Mouse (Mus musculus) testis, adult 2 months (tissue): ENCODE data around the gene Zranb1. TPM values are rescaled to one million over a fixed set of nuclear protein-coding genes. Genes with fewer than 3 reads are reported as not detected.

ENCODE experiments used
- H3K27ac ChIP-seq: fragments of 200-500 bp; 2 replicates; pipeline ENCODE4 v1.5.1; 2012; ENCODE audit warnings: low read depth, low read length; ENCODE audit not compliant: control insufficient read depth, insufficient read depth
- H3K27me3 ChIP-seq: fragments of 200-500 bp; 2 replicates; pipeline ENCODE4 v1.6.1; 2012; ENCODE audit warnings: mild to moderate bottlenecking, low read length, moderate library complexity; ENCODE audit not compliant: control insufficient read depth, insufficient read depth
- H3K36me3 ChIP-seq: fragments of 200-500 bp; 2 replicates; pipeline ENCODE4 v1.6.1; 2012; ENCODE audit warnings: mild to moderate bottlenecking, low read length; ENCODE audit not compliant: control insufficient read depth, insufficient read depth
- H3K4me1 ChIP-seq: fragments of 200-500 bp; 2 replicates; pipeline ENCODE4 v1.6.1; 2012; ENCODE audit warnings: low read length; ENCODE audit not compliant: control insufficient read depth, insufficient read depth
- H3K4me3 ChIP-seq: fragments of 200-500 bp; 2 replicates; pipeline ENCODE4 v1.5.1; 2012; ENCODE audit warnings: low read depth, mild to moderate bottlenecking, low read length, moderate library complexity, mixed read lengths; ENCODE audit not compliant: control insufficient read depth
- CTCF ChIP-seq: fragments of 200-500 bp; IDR thresholded peaks from 2 replicates; pipeline ENCODE4 v1.5.1; 2012; ENCODE audit warnings: low read depth, mild to moderate bottlenecking, inconsistent platforms, low read length, moderate library complexity; ENCODE audit not compliant: control insufficient read depth, insufficient read depth, insufficient replicate concordance
- POLR2A ChIP-seq: fragments of 200-500 bp; IDR thresholded peaks from 2 replicates; pipeline ENCODE4 v1.6.1; 2012; ENCODE audit warnings: low read depth, mild to moderate bottlenecking, inconsistent platforms, low read length, moderate library complexity; ENCODE audit not compliant: control insufficient read depth
- polyA plus RNA-seq: library from polyadenylated mRNA; depleted of rRNA; stranded (reverse); fragments of >200 nt; gene quantifications from 2 replicates; pipeline ENCODE4 v1.2.3, GENCODE M21; 2012

Gene Zranb1
- polyA plus RNA-seq, 1 experiment = 38.7 TPM

DNA sequence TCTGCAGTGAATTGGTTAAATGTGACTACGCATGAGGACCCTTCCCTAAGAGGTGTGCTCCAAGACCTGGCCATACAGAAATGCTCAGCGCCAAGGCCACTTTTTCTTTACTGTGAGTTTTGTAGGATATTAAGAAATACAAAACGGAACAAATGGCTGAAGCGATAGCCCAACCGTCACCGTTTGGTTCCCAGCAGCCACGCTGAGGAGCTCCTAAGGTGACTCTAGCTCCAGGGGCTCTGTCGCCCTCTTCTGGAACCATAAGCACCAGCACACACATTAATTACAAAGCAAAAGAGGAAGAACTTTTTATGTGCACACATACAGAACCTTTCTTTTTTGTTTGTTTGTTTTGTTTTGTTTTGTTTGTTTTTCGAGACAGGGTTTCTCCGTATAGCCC lies 33.7 kb upstream of the Zranb1 start:
- H3K27ac ChIP-seq = no peak overlapping the region
- peaks cover 5% of the 10 kb centered on the region for H3K4me1 ChIP-seq
- TF ChIP-seq POLR2A (no peak), CTCF (no peak)
- no peak overlapping the region for H3K4me3 ChIP-seq
- H3K36me3 ChIP-seq = no peaks in the 10 kb centered on the region
- no peaks in the 10 kb centered on the region for H3K27me3 ChIP-seq

DNA sequence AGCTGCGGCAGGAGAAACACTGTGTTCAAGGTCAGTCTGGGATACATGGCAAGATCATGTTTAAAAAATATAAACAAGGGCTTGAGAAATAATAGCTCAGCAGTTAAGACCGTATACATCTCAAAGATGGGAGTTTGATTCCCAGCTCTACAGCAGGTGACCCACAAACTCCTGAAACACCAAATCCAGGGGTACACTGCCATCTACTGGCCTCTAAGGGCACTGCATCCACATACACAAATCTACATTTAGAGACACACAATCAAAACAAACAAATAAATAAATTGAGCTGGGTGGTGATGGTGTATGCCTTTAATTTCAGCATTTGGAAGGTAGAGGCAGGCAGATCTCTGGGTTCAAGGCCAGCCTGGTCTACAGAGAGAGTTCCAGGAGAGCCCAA lies 32.7 kb upstream of the Zranb1 start:
- Histone ChIP-seq H3K4me3 (no peak overlapping the region), H3K4me1 (peaks cover 5% of the 10 kb centered on the region), H3K27me3 (no peaks in the 10 kb centered on the region), H3K36me3 (no peaks in the 10 kb centered on the region), H3K27ac (no peak overlapping the region)
- TF ChIP-seq POLR2A (no peak), CTCF (no peak; the same call in 1 of the 2 replicates)

DNA sequence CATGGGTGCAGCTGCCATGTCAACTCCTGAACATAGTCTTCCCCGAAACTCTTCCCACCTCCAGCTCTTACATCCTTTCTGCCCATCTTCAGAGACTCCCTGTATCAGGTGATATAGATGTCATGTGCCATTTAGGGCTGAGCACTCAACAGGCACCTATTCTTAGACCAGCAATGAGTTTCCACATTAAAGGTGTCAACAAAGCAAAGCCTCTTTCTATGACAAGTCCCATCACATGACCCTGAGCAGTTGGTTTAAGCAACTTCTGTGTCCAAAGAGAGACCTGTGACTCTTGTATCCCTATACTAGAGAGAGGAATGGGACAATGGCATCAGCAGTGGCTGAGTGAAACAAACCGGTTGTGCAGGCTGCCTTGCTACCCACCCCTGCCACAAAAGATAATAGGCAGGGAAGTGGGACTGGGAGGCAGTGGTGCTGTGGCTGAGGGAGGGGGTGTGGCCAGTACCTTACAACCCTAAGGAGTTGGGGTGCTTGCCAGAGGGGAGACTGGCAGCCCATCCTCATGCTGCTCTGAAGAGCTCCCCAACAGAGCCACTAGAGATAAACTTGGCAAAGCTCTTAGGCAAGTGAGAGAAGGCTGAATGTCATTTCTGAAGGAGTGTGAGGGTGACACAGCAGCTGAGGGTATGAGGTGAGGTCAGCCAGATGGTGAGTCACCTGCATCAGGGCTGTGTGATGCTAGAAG lies 30.0 kb upstream of the Zranb1 start:
- no peaks in the 10 kb centered on the region for H3K36me3 ChIP-seq
- H3K27me3 ChIP-seq = no peaks in the 10 kb centered on the region
- TF ChIP-seq POLR2A = no peak
- no peak for TF ChIP-seq CTCF
- peaks cover 5% of the 10 kb centered on the region for H3K4me1 ChIP-seq
- no peak overlapping the region for H3K4me3 ChIP-seq
- no peak overlapping the region for H3K27ac ChIP-seq

DNA sequence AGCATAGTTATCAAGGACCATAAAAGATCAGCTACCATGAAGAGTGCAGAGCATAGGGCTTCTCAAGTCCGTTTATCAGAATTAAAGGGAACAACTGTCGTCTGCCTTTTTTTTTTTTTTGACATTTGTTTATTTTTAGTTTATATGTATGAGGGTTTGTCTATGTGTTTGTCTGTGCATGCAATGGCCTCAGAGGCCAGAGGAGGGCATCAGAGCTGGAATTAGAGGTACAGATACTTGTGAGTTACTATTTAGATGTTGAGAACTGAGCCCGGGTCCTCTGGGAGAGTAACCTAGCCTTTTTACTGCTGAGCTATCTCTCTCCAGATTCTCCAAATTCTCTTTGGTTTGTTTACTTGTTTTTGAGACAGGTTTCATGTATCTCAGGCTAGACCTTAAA lies 27.1 kb upstream of the Zranb1 start:
- H3K4me3 ChIP-seq = no peak overlapping the region
- H3K36me3 ChIP-seq = no peaks in the 10 kb centered on the region
- no peak for TF ChIP-seq CTCF
- no peak for TF ChIP-seq POLR2A
- H3K4me1 ChIP-seq = no peaks in the 10 kb centered on the region; the same call in 1 of the 2 replicates
- no peaks in the 10 kb centered on the region for H3K27me3 ChIP-seq
- no peak overlapping the region for H3K27ac ChIP-seq

DNA sequence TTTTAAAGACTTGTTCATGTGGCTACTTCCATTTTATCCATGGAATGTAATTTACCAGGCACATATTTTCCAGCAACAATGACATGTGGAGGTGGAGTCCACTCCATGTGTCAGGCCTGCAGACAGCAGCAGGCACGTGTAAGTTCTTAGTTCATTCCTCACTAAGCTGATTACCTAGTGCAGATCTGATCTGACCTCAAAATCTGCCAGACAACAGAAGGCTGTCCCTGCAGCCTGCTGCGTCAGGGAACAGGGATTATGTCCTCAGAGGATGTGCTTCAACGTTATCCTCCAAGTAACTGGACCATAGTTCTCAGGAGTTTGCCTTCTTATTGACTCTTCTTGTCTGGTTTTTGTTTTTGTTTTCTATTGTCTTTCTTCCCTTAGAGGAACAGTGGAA lies 9.0 kb upstream of the Zranb1 start:
- Histone ChIP-seq H3K36me3 (no peaks in the 10 kb centered on the region), H3K4me3 (no peak overlapping the region), H3K27me3 (no peaks in the 10 kb centered on the region), H3K4me1 (no peaks in the 10 kb centered on the region), H3K27ac (no peak overlapping the region)
- TF ChIP-seq POLR2A (no peak), CTCF (no peak)

DNA sequence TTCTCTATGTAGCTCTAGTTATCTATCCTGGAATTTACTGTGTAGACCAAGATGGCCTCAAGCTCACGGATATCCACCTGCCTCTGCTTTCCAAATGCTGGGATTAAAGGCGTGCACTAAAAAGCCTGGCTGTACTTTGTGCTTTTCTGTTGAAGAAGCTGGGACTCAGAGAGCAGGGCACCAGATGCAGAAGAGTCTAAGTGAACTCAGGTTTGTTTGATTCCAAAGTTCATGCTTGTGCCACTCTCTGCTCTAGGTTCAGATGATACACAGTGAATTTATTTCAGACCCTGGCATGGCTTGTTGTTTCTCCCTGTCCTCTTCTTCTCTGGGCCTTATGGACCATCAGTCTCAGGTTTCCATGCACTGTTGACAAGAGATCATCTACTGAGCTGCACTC lies 5.7 kb upstream of the Zranb1 start:
- TF ChIP-seq POLR2A = no peak
- TF ChIP-seq CTCF = no peak
- Histone ChIP-seq H3K27me3 (no peaks in the 10 kb centered on the region), H3K4me1 (no peaks in the 10 kb centered on the region), H3K4me3 (no peak overlapping the region), H3K27ac (no peak overlapping the region), H3K36me3 (no peaks in the 10 kb centered on the region)

DNA sequence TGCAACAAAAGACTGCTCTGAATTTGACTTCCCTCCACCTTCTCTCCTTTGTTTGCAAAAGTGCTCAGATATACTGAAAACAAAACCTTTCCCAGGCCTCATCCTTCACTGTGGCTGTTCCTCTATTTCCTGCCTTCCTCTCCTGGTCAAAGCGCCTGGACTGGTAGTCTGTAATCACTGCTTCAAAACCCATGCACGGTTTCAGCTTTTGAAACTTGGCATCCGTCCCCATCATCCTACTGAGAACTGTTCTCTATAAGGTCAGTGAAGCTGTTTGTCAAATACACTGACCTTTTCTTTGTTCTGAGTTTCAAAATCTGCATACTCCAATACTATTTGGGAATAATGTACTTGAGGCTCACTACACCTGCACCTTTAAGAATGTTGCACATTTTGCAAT lies 3.7 kb upstream of the Zranb1 start:
- Histone ChIP-seq H3K36me3 (no peaks in the 10 kb centered on the region), H3K4me3 (no peak overlapping the region), H3K27me3 (no peaks in the 10 kb centered on the region), H3K27ac (no peak overlapping the region), H3K4me1 (no peaks in the 10 kb centered on the region)
- no peak for TF ChIP-seq POLR2A
- TF ChIP-seq CTCF = no peak
